Mouse (Mus musculus) forebrain, embryonic 15.5 days (tissue): ENCODE data around the gene Dnajc24. TPM values are rescaled to one million over a fixed set of nuclear protein-coding genes. Genes with fewer than 3 reads are reported as not detected.

Experiments
- ATAC-seq: fragments of 200-750 bp; cut with Nextera tagmentation; replicated peaks from 2 replicates; pipeline ENCODE4 v1.8.0; 2017; ENCODE audit warnings: mild to moderate bottlenecking, moderate TSS enrichment, moderate library complexity
- H3K27ac ChIP-seq: fragments of 300-500 bp; sonication (generic); replicated peaks from 2 replicates; pipeline ENCODE4 v1.5.1; 2015; ENCODE audit warnings: mild to moderate bottlenecking, inconsistent platforms
- H3K27me3 ChIP-seq: fragments of 300-500 bp; sonication (generic); 2 replicates; pipeline ENCODE4 v1.6.1; 2015; ENCODE audit warnings: inconsistent platforms
- H3K36me3 ChIP-seq: fragments of 300-500 bp; sonication (generic); 2 replicates; pipeline ENCODE4 v1.6.1; 2015; ENCODE audit warnings: mild to moderate bottlenecking, inconsistent platforms
- H3K4me1 ChIP-seq: fragments of 300-500 bp; sonication (generic); 2 replicates; pipeline ENCODE4 v1.6.1; 2015; ENCODE audit warnings: inconsistent platforms
- H3K4me2 ChIP-seq: fragments of 300-500 bp; sonication (generic); replicated peaks from 2 replicates; pipeline ENCODE4 v1.6.1; 2015; ENCODE audit warnings: mild to moderate bottlenecking, inconsistent platforms
- H3K4me3 ChIP-seq: fragments of 300-500 bp; sonication (generic); 2 replicates; pipeline ENCODE4 v1.5.1; 2015; ENCODE audit warnings: mild to moderate bottlenecking, inconsistent platforms
- H3K9ac ChIP-seq: fragments of 300-500 bp; sonication (generic); replicated peaks from 2 replicates; pipeline ENCODE4 v1.6.1; 2015; ENCODE audit warnings: mild to moderate bottlenecking, inconsistent platforms
- H3K9me3 ChIP-seq: fragments of 300-500 bp; sonication (generic); 2 replicates; pipeline ENCODE4 v1.6.1; 2016; ENCODE audit warnings: inconsistent platforms
- WGBS: fragments of 180-500 bp; shearing (Covaris S2); methylation state at CpG from one replicate; pipeline ENCODE4 v1.1.7; 2015; ENCODE audit warnings: mixed read lengths; 5-methylcytosine and 5-hydroxymethylcytosine counted together
- microRNA-seq: library from miRNA; unstranded; fragments of <30 nt; microRNA quantifications from one replicate; pipeline ENCODE4, GENCODE M21; 2016
- polyA plus RNA-seq: library from polyadenylated mRNA; unstranded; fragments of >200 nt; fragmentation: Nextera tagmentation; extraction: Ambion mirVana; gene quantifications from 2 replicates; pipeline ENCODE4 v1.2.1, GENCODE M21; 2015

The Dnajc24 gene
- polyA plus RNA-seq, 1 experiment from 2014 or later, result 37.8 TPM

DNA sequence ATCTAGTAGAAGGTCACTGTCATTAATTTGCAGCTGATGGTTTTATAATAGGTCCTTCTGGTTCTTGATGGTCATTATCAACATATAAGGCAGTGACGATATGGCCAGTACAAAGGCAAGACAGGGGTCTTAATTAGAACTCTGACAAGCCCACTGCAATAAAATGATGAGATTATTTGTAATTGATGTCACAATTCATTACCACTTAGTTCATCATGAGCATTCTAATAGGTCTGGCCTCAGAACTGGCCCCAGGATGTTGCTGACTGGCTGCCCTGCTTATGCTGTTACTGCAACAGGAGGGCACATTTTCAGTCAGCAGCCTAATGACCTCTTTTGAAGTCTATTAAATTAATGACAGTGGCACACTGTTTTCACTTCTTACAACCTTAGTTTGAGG, 39.9 kb downstream of the Dnajc24 start:
- Histone ChIP-seq H3K4me2 (no peak overlapping the region), H3K9ac (no peak overlapping the region), H3K9me3 (no peaks in the 10 kb centered on the region), H3K4me1 (no peaks in the 10 kb centered on the region), H3K4me3 (no peak overlapping the region), H3K27me3 (no peaks in the 10 kb centered on the region), H3K27ac (no peak overlapping the region), H3K36me3 (peaks cover 5% of the 10 kb centered on the region; the same call in 1 of the 2 replicates)
- 57% methylated on average over 1 of the region's 1 CpGs for WGBS
- ATAC-seq, result no peak

- no peak overlapping the region for H3K27ac ChIP-seq
- no peak overlapping the region for H3K4me2 ChIP-seq
- no peaks in the 10 kb centered on the region for H3K9me3 ChIP-seq
- H3K27me3 ChIP-seq, result no peaks in the 10 kb centered on the region
- no peaks in the 10 kb centered on the region for H3K4me1 ChIP-seq
- WGBS, result 94% methylated on average over 4 of the region's 4 CpGs
- H3K4me3 ChIP-seq, result no peak overlapping the region
- no peaks in the 10 kb centered on the region for H3K36me3 ChIP-seq
- no peak for ATAC-seq
- H3K9ac ChIP-seq, result no peak overlapping the region
Measured at GRCm38 (mm10) chr2:105953862-105954261, 49.5 kb downstream of the Dnajc24 start.

GRCm38 (mm10) chr2:105951350-105951940, 51.9 kb downstream of the Dnajc24 start:
- Histone ChIP-seq H3K9ac (no peak overlapping the region), H3K27me3 (no peaks in the 10 kb centered on the region), H3K36me3 (no peaks in the 10 kb centered on the region), H3K4me3 (no peak overlapping the region), H3K4me2 (no peak overlapping the region), H3K27ac (no peak overlapping the region), H3K9me3 (no peaks in the 10 kb centered on the region), H3K4me1 (no peaks in the 10 kb centered on the region)
- 86% methylated on average over 1 of the region's 1 CpGs for WGBS
- no peak for ATAC-seq

DNA sequence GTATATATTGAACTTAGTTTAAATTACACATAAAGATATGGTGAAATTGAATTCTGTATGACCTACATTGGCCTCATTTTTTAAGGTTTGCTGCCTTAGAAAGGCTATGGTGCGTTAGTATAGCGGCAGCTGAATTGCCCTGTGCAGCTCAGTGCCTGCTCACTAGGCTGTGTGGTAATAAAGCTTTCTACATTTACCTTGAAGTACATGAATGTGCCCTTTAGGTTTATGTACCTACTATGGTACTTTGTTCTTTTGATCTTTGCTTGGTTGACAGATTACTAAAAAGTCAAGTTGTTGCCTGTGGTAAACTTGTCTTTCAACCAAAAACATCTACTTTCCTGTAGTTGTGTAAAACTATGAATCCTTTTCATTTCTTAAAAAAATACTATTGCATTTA, 53.2 kb downstream of the Dnajc24 start:
- Histone ChIP-seq H3K4me3 (no peak overlapping the region), H3K9me3 (no peaks in the 10 kb centered on the region), H3K27ac (no peak overlapping the region), H3K9ac (no peak overlapping the region), H3K4me1 (no peaks in the 10 kb centered on the region), H3K4me2 (no peak overlapping the region), H3K27me3 (no peaks in the 10 kb centered on the region), H3K36me3 (no peaks in the 10 kb centered on the region)
- no peak for ATAC-seq
- 97% methylated on average over 2 of the region's 2 CpGs for WGBS

GRCm38 (mm10) chr2:105917623-105918346, 85.6 kb downstream of the Dnajc24 start:
- H3K27ac ChIP-seq, result no peak overlapping the region
- H3K9ac ChIP-seq, result no peak overlapping the region
- no peaks in the 10 kb centered on the region for H3K27me3 ChIP-seq
- WGBS, result 54% methylated on average over 5 of the region's 5 CpGs
- peaks cover 6% of the 10 kb centered on the region for H3K4me1 ChIP-seq
- H3K4me3 ChIP-seq, result no peak overlapping the region
- no peaks in the 10 kb centered on the region for H3K9me3 ChIP-seq
- ATAC-seq, result no peak
- H3K4me2 ChIP-seq, result no peak overlapping the region
- H3K36me3 ChIP-seq, result no peaks in the 10 kb centered on the region

Small RNA genes within 50 kb of the gene (microRNA-seq; reads per million reads assigned to microRNA genes)
- not detected for gene Gm22002

Other genes with a start within 250 kb of the Dnajc24 start
- gene Elp4, start 99.0 kb downstream of the Dnajc24 start, polyA plus RNA-seq, result 42.1 and 44.9 TPM in 2 replicates
- 106 and 110 TPM in 2 replicates for gene Immp1l, start 98.9 kb downstream of the Dnajc24 start, polyA plus RNA-seq